Mouse (Mus musculus) NIH3T3 (cell line): ENCODE results near the gene Fndc11.

Experiments
- DNase-seq: peaks from one replicate; pipeline ENCODE4 v3.0.0-alpha.2; 2012; ENCODE audit warnings: low read depth

Gene Fndc11

DNA sequence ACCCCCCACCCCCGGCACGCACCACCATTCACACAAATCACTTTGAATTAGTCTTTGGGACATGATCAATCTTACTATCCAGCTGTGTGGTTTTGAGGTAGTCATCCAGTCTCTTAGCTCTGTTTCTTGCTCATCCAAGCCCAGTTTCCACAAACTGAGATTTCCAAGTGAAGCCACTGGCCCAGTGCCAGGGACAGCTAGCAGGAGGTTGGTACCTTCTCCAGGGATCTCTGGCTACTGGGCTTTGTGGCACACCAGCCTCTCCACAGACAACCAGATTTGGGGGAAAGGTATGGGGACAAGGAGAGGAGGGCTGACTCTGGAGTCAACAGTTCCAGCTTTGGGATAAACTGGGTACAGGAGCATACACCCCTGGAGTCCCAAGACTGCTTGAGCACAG lies 548 bp downstream of the Fndc11 start:
- DNase-seq = peak; percentile 32

DNA sequence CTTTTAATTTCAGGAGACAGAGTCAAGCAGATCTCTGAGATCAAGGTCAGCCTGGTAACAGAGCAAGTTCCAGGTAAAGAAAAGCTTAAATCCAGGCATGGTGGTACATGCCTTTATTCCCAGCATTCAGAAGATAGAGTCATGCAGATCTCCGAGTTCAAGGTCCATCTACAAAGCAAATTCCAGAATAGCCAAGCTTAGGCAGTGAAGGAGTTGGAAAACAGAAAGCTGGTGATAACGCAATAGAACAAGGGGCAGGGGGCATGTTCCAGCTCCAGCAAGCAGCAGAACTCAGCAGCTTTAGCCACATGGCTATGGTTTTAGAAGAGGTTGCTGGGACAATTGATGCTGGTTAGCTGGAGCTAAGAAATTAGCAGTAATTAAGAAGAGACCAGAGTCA lies 5.2 kb downstream of the Fndc11 start:
- DNase-seq = no peak

DNA sequence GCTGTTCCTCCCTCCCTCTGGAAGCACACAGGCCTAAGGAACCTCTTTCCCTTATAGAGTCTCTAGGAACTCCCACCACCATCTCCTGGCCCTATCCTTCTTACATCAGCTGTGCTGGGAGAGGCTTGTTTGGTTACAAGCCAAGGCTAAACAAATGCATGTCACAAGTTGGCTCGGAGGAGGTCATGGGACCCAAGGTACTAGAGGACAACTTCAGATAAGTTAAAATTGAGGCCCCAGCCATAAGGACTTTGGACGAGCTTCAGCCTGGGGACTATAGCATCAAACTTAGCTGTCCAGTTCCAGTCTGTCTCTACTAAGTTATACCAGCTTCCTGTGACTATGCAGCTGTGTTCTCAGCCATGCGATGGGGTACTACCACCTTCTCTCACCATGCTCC lies 7.3 kb downstream of the Fndc11 start:
- no peak for DNase-seq

DNA sequence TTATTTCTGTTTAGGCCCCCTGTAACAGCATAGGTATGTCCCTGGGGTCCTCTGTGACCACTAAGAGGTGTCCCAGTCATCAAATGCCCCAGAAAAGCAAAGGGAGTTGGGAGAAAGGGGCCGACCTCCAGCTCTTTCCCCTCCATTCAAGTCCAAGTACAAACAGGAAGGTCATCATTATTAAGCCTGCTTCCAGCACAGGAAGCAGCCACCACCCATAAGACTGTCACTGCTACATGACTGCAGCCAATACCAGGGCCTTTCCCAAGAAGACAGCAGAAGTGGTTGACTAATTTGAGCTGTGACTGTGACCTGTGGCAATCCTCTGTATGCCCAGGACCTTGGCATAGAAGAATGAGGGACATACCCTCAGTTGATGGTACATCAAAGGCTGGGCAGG lies 8.5 kb downstream of the Fndc11 start:
- DNase-seq = no peak

DNA sequence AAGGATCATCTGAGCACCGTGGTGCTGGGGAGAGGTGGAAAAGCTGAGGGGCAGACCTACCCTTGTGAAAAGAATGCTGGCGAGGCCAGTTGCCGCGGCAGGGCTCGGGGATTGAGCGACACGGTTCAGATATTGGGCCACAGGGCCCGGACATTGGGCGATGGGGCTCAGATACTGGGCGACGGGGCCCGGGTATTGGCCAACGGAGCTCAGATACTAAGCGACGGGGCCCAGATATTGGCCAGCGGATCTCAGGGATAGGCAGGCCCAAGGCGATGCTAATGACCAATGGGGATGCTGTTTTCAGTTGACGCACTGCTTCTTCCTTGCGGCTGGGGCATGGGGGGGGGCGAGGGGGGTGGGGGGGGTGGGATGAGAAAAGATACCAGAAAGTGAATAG lies 11.4 kb downstream of the Fndc11 start:
- DNase-seq = no peak

DNA sequence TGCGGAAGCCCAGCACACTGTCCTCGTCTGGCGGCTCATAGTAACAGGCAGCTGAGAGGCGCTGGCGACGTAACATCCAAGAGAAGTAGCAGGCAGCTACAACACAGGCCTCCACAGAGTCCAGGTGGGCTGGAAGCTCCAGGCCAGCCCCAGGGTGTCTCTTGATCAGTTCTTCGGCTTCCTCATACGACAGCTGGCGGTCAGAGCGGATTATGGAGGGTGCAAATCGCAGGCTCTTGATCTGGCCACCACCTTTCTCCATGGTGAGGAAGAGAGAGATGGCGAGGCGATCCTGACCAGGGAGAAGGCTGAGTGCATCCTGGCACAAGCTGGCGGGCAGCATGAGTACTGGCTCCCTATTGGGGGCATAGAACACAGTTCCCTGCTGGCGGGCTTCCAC lies 13.6 kb downstream of the Fndc11 start:
- DNase-seq = no peak

DNA sequence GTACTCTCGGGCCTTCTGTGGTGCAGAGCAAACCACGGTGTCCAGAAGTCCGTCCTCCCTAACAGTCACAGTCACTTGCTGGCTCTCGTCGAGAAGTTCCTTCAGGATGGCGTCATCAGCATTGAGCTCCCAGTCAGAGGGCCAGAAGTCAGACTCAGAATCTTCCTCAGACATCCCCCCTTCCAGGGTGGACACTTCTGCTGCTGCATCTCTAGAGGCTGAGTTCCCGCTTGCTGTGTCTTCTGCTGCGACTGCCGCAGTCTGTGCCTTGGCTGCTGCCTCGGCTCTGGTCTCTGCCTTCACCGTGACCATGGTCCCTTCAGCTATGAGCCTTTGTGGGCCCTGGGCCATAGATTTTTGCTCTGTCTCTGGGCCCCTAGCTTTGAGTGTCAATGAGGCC lies 14.9 kb downstream of the Fndc11 start:
- DNase-seq = no peak

DNA sequence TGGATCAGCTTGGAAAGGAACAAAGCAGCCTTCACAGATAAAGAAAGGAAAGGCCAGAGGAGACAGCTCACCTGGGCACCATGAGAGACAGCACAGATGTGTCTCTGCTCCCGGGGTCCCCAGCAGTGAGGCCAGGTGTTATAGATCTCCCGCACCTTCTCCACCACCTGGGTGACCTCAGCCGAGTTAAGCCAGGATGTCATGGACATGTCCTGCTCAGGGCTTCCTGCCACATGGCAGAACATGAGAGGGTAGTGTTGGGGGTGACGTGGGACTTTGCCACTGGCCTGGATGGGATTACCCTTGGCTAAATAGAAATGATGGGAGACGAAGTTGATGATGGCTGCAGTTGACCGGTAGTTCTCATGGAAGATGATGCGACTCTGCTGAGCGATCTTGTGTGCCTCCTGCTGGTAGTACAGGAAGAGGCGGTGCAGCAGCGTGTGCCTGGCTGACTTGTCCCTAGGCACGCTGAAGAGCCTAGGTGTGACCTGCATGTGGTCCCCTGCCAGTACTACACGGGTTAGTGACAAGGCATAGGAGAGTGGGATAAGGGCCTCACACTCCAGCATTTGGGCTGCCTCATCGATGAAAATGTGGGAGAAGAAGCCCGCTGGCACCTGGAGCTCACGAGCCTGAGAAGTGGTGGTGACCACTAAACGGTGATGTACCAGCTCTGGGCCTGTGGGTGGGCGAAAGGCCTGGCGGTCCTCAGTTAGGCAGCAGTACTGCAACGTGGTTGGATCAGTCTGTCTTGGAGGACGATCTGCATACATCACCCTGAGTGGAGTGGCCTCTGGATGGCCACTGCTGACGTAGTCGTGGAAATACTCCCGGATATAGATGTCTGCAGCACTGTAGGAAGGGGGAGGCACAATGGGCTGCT lies 16.1 kb downstream of the Fndc11 start:
- DNase-seq = peak; percentile 9

DNA sequence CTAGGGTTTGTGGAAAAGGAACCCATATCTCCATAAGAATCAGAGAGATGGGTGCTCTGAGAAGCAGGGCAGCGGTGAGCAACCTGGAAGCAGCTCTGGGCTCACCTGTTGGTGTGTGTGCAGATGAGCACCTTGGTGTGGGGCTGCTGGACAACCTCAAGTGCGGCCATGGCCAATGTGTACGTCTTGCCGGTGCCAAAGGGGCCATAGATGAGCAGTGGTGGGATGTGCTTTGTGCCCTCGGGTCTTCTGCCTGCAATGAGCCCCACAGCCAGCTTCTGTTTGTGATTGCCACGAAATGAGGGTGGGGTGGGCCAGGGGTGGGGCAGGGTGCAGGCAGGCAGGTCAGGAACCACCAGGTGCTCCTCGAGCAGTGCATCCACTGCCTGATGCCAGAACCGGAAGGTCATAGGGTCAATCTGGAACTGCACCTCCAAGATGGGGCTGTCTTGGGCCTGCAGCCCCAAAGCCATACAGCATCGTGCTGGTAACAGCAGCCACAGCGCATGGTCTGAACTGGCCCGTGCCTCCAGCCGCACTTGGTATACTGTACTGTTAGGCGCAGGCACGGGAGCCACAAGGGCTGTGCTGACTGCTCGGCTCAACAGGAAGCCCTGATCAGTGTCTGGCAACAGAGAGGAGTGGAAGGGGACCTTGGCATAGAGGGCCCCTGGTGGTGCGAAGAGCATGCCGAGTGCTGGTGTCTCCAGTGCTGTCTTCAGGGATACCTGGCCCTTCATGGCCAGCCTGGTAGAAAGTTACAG lies 17.6 kb downstream of the Fndc11 start:
- DNase-seq = no peak

DNA sequence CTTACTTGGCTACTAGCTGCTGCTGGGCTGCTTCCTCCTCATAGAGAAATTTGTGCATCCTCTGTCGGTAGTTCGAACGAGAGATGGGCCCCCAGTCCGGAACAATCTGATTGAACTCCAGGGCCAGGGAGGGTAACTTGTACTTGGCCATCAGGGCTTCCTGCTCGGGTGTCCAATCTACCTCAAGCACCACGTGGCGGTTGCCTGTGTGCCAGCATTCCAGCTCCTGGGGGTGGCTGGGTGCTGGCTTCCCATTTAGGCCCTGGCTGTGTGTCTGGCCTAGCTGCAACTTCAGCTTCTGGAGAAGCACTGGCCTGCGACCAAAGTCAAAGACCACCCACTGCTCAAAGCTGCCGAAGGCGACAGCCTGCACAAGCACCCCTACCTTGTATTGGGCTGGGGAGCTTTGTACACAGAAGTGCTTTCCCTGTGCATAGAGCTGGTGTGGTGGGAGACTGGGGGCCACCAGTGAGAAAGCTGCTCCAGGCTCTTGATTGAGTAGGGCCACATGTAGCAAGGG lies 18.3 kb downstream of the Fndc11 start:
- DNase-seq = no peak

DNA sequence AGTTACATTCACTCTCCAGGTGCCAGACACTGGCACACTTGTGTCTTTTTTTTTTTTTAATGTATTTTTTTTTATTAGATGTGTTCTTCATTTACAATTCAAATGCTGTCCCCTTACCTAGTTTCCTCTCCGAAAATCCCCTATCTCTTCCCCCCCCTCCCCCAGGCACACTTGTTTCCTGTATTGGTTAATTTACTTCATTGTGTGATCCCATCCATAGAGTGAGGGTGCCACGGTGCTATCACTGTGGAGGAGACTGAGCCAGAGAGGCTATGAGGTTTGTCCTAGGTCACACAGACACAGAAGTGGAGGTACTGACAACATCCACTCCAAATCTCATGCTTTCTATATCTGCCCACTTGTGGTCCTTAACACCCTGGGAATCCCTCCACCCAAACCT lies 19.0 kb downstream of the Fndc11 start:
- no peak for DNase-seq

DNA sequence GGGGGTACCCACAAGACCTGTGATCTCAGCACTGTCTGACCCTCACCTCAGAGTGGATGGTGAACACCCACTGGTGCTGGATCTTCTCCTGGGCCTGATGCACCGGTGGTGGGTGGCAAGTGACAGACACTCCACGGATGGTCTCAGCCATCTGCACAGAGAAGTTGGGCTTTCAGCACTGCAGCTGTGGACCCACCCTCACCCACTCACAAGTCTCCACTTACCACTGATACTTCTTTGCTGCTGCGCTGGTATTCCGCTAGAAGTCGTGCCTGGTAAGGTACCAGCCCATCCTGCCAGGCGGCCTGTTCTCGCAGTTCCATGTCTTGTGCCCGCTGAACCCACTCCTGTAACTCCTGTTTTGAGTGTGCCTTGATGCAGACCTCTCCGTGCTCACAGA lies 19.4 kb downstream of the Fndc11 start:
- no peak for DNase-seq

DNA sequence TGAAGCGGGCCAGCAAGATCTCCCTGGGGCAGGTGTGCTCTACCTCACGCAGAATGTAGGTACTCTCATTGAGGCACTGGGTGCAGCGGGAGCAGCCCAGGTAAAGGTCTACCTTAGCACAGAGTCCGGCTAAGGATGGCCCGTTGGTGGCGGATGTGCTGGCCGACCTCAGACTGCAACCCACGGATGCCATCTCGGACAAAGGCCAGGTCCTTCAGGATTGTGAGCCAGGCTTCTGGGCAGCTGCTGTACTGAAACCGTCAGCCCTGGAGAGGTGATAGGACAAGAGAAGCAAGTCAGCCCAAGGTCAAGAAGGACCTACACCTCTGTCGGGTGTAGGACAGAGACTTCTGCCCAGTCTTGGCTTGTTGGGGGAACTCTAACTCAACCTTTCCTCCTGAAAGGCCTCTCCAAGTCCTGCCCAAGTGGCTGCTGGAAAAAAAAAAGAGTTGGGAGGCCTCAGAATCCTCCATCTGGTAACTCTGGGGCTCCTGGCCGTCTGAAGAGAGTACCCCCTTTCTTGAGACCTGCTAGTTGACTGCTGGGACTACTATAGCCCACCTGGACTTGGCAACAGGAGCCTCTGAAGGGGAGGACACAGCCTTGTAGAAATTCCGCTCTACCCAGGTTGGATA lies 21.1 kb downstream of the Fndc11 start:
- DNase-seq = no peak

DNA sequence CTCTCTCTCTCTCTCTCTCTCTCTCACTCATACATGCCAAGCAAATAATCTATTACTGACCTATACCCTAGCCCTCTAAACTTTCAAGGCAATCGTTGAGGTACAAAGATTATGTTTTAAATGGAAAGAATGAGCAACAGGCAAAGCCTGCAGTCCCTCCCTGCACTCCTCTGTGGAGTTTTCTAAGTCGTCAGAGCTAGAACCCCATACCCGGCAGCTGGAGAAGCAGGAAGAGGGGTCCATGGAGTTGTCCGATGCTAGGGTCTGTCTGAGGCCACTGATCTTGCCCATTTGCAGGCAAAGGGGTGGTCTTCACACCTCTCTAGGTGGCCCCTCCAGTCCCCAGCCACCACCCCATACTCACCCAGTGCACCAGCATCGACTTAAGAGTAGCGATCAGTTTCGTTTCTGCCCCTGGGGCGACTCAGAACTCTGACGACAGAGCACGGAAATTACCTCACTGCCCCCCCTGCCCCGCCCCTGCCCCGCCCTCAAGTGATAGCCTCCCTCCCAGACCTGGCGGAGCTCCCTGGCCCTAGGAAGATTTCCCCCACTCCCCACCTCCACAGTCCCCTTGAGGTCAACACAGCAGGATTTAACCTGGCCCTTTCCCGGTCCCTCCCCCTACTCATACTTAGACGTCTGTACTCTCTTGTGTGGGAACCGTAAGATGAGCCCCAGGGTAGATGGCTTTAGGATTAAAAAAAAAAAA lies 21.9 kb downstream of the Fndc11 start, which contains the start of gene Helz2:
Gene Helz2 (minus strand): TSS at position 426 of the 712 bp plus-strand sequence.
- DNase-seq = peak; percentile 83

DNA sequence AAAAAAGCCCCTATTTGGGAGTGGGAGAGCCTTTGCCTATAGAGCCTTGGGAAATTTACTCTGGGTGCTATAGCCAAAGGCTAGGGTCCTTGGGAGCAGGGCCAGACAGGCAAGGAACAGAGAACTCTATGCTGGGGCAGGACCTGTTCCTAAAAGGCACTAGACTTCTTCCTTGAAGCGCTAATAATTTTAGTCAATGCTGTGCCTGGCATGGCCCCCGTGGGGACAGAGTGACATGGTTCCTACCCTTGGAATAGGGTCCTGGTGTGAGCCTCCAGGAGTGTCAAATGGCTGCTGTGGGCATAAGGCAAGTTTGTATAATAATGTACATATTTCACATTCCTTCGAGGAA lies 22.5 kb downstream of the Fndc11 start:
- DNase-seq = no peak

DNA sequence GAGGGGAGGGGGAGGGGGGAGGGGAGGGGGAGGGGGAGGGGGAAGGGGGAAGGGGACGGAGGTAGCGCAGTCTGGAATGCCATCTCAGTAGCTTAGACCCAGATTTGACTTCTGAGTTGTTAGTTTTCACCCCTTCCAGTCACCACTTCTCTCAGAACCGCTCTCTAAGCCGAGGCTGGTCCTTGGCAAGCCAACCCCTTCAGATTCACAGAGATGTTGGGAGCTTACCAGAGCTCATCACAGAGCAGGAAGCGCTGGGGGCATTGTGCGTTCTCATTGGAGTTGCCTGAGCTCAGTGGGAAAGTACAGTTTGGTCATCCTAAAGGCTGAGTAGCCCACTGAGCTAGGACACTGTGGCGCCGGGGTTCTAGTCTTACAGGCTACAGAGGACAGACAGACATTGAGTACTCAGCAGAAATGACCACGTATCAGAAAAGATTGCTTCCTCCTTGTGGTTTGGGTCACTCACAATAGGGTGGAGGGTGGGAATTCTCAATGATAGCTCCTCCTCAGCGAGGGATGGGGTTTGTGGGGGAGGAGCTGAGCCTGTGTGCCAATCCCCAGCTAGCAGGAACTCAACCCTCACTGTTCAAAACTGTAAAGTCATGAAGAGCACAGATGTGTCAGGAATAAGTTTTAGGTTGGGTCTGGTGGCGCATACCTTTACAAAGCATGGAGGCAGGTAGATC lies 24.0 kb downstream of the Fndc11 start:
- DNase-seq = peak; percentile 22

DNA sequence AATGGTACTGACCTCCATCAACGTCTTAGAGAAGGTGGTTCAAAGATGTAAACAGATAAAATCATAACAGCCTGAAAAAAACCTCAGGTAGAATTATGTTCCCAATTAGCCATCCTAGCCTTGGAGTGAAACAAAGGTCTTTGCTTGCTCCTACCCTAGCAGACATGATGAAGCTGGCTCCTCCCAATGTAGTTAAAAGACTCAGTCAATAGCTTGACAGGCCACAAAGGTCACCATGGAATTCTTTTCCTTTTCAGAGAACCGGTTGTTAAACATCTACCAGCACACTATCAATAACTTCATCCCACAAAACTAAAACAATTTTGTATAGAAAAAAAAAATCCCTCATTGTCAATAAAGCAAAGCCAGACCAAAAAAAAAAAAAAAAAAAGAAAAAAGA lies 25.2 kb downstream of the Fndc11 start:
- no peak for DNase-seq

DNA sequence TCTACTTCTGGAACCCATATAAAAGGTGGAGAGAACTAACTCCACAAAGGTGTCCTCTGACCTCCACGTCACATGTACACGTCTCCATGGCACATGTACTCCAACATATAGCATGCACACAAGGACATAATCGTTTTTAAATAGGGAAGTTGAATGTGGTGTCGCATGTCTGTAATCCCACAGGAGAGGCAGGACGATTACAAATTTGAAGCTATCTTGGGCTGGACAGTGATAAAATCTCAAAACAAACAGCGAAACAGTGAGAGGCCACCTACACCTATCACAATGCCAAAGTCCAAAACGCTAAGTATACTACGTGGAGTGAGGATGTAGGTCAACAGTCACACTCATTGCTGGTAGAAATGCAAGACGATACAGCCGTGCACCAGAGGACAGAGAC lies 29.4 kb downstream of the Fndc11 start:
- DNase-seq = no peak

DNA sequence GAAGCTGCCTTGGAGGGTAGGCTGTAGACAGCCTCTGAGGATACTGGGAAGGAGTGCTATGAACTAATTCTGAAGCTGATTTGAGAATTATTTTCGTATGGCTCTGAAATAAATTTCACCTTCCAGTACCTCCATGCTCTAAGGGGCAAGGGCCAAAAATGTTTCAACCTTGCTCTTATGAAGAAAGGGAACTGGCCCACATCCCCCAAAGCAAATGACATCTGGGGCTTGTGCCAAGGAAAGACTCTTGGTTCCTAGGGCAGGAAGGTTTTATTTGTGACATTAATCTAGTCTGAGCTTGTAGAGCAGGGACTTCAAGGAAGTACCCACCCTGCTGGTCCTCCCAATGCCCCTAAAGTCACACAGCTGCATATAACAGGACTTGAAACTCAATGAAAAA lies 32.0 kb downstream of the Fndc11 start:
- DNase-seq = no peak

DNA sequence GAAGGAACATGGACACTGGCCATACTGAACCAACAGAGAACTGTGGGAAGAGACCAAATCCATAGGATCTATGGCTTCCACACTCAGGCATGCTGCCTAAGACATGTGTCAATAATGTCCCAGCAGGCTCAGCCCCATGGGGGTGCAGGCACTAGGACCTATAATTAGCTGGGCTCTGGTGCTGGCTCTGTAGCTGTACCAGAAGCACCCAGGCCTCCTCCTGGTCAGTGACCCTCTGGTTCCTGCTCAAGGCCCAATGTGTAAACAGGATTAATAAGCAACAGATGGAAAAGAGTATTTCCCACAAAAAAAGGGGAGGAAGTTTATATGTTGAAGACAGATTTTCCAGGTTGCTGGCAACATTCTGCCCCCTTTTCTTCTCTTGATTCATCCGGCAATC lies 33.4 kb downstream of the Fndc11 start:
- peak; percentile 8 for DNase-seq

DNA sequence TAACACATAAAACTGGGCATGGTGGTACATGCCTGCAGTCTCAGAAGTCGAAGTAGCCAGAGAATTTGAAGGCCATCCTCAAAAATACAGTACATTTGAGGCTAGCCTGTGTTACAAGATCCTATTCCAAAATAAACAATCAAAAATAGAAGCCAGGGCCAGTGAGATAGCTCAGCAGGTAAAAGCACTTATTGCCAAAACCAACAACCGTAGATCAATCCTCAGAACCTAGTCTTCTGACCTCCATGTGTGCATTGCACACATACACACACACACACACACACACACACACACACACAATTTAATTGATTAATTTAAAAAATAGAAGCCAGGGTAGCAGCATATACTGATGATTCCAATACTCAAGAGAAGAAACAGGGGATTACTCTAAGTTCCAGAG lies 47.0 kb downstream of the Fndc11 start:
- no peak for DNase-seq

DNA sequence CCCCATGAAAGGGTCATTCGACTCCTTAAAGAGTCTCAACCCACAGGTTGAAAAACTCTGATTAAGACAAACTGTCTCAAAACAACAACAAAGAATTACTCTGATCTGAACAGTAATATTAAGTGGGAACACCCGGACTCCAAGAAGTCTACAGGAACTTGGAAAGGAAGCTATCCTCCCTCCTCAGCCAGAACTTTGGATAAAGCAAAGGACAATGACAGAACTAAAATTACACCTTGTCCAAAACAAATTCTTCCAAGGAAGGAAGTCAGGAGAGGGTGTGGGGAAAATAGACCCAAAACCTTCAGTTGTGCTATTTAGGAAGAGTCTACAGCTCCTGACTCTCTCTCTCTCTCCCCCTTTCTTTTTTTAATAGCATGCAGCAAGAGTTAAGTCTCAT lies 52.3 kb downstream of the Fndc11 start:
- DNase-seq = no peak
